Mouse (Mus musculus) cortical plate, adult 2 months (tissue): ENCODE data around the gene Mllt3.

Source experiments
- CTCF ChIP-seq: fragments of 200-500 bp; IDR thresholded peaks from 2 replicates; pipeline ENCODE4 v1.5.1; 2011; ENCODE audit warnings: mild to moderate bottlenecking, control low read depth, low read length; ENCODE audit not compliant: insufficient read depth; ENCODE audit errors: extremely low read depth
- POLR2A ChIP-seq: fragments of 200-500 bp; IDR thresholded peaks from 2 replicates; pipeline ENCODE4 v1.6.1; 2011; ENCODE audit warnings: mild to moderate bottlenecking, low read length, control low read depth; ENCODE audit not compliant: insufficient read depth; ENCODE audit errors: extremely low read depth

- TF ChIP-seq CTCF (no peak), POLR2A (no peak)
These were observed 265.2 kb downstream of the Mllt3 start for GRCm38 (mm10) chr4:87767711-87768561.
